Mouse (Mus musculus): ENCODE measurements around the gene Wipi1.

The Wipi1 gene

GRCm38 (mm10) chr11:109543466-109543865, 68.3 kb downstream of the Wipi1 start:
- DNase-seq (ENCODE audit: low read depth, low spot score): no peak

DNA sequence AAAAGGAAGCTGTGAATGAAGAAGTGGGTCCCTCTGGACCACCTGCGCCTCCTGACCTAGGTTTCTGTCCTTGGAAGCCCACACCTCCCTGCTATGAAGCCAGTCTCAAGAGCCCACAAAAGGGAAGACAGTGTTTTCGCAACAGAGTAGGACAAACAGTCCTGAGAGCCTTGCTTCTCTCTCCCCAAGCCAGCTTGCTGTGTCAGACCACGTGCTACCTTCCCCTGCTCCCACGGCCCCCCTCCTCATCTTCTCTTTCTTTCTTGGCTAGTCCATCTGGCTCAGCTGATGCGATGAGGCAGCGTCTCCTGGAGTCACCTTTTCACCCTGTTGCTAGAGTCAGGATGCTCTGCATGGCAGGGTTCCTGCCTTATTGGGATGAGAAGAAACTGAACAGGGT, 72.5 kb downstream of the Wipi1 start:
- DNase-seq (ENCODE audit: low read depth, low spot score): no peak

DNA sequence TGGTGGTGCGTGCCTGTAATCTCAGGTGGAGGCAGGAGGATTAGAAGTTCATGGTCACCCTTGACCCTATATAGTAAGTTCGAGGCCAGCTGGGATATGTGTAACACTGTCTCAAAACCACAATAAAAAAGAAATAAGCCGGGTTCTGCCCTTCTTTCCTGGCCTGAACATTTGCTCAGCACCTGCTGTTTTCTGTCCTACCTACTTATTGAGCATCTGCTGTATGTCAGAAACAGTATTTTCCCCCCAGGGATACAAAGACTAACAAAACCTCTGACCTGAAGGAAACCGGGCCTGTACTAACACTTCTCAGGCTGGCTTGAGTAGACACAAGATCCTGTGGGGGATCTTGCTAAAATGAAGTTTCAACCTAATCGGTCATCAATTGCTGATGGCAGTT, 74.8 kb downstream of the Wipi1 start:
- DNase-seq (ENCODE audit: low read depth, low spot score): no peak

DNA sequence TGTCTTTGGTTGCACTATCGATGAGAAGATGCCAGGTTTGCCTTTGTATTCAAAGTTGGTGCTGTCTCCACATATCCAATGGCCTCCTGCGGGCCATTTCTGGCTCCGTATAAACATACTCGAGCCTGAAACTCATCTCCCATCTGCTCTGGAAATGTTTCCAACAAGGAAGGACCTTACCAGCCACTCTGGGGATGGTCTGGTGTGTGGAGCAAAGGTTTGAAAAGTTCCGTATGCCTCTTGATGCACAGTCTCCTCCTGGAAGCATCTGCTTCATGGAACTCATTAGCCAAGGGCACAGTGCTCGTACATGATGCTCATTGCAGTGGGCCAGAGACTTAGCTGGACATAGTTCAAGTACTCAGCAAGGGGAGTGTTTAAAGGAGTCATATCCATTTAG, 75.8 kb downstream of the Wipi1 start:
- no peak for DNase-seq (ENCODE audit: low read depth, low spot score)

DNA sequence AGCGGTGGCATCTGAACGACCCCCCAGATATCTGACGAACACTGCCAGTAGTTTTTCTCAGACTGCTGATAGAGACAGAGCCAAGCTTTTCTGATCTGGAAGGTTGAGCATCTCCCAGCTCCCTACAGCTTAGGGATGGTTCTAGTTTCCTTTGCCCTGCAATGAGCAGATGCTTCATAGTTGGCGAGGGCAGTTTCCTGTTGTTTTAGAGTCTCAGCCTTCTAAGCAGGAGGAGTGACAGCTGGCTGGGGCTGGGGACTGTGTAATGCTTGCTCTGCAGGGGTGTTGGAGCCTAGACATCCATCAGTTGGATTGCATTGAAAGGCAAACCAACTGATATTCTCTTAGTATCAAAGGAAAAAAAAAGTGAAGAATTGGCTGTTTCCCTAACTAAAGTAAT, 81.7 kb downstream of the Wipi1 start:
- no peak for DNase-seq (ENCODE audit: low read depth, low spot score)

DNA sequence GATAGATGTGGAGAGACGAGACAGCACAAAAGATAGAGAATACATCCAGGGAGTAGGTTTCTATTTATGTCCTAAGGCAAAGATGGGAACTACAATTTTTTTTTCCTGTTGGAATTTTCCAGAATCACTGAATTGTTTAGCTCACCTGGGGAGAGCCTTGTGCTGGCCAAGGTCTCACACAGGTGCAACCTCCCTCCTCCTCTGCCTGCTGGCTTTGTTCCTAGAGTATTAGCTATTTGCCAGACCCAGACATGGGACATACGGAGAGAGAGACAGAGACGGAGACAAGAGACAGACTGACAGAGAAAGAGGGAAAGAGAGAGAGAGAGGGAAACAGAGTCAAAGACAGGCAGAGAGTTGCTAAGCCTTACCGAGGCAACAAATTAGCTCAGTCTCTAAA, 86.2 kb downstream of the Wipi1 start:
- no peak for DNase-seq (ENCODE audit: low read depth, low spot score)

DNA sequence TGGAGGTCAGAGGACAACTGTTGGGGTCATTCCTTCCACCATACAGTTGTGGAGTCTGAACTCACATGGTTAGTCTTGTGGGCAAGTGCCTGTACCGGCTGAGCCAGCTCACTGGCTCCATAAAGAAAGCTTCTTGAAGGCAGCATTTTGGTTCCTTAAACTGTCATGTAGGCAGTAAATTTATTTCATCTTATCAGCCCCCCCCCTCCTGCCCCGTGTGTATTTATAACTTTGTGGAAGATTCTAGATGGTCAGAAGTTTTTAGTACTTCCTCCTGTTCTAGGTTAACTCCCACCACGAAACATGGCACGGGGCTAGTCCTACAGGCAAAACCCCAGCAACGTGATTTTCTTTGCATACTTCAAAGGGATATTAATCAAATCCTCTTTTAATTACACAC, 86.9 kb downstream of the Wipi1 start:
- DNase-seq (ENCODE audit: low read depth, low spot score): no peak

Measured in 3T3-L1 (cell line).